Comparison of ENCODE assay signal across 17 mouse cellular contexts in the genomic region with DNA sequence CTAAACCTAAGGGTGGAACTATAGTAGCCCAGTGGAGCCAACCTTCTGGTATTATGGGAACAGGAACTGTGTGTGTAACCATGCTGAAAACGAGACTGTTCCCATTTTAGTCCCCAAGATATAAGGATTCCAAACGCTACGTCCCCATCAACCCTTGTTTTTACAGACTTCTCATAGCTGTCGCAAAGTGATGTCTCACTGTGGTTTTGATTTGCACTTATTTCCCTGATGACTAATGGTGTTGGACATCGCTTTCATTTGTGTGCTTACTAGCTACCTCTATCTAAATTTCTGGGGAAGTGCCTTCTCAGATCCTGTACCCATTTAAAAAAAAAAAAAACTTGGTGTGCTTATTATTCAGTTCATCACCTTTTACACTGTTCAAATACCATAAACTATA.
"Had no signal": no experiment of that assay in that cellular context is flagged by ENCODE, and none has a peak within 500 bp of the region (broad histone marks: within the 10 kb centered on the region; RNA-seq: fewer than 3 reads in every experiment).

No protein-coding gene starts in this region.

- H3K4me1 ChIP-seq: limb, embryonic 13.5 days; midbrain, embryonic 10.5 days; midbrain, embryonic 13.5 days; neural tube, embryonic 13.5 days had no signal

- DNase-seq: kidney, adult 2 months; kidney, postnatal 14 days; kidney, postnatal 4 days; liver; liver, embryonic 13.5 days; lung, adult 2 months; lung, postnatal 14 days; thymus, adult 2 months; thymus, postnatal 14 days had no signal

- ATAC-seq: intestine, postnatal 0 days; midbrain, embryonic 13.5 days had no signal

- H3K9me3 ChIP-seq: limb, embryonic 10.5 days; limb, embryonic 13.5 days; liver, embryonic 13.5 days; midbrain, embryonic 10.5 days; midbrain, embryonic 13.5 days; neural tube, embryonic 13.5 days had no signal

- H3K9ac ChIP-seq: limb, embryonic 13.5 days; liver, embryonic 13.5 days; midbrain, embryonic 13.5 days; neural tube, embryonic 13.5 days had no signal

- H3K4me2 ChIP-seq: limb, embryonic 13.5 days; liver, embryonic 13.5 days; midbrain, embryonic 13.5 days; neural tube, embryonic 13.5 days had no signal

- H3K36me3 ChIP-seq: limb, embryonic 13.5 days; midbrain, embryonic 13.5 days; neural tube, embryonic 13.5 days had no signal

- H3K4me3 ChIP-seq: limb, embryonic 10.5 days; limb, embryonic 13.5 days; liver, embryonic 13.5 days; midbrain, embryonic 10.5 days; midbrain, embryonic 13.5 days; neural tube, embryonic 13.5 days had no signal

- H3K27ac ChIP-seq: limb, embryonic 10.5 days; limb, embryonic 13.5 days; liver, embryonic 13.5 days; macrophage; midbrain, embryonic 10.5 days; midbrain, embryonic 13.5 days; neural tube, embryonic 13.5 days; stomach, postnatal 0 days had no signal
